Mouse (Mus musculus): Measurements from ENCODE around the gene Mrps24.

Mrps24 gene

DNA sequence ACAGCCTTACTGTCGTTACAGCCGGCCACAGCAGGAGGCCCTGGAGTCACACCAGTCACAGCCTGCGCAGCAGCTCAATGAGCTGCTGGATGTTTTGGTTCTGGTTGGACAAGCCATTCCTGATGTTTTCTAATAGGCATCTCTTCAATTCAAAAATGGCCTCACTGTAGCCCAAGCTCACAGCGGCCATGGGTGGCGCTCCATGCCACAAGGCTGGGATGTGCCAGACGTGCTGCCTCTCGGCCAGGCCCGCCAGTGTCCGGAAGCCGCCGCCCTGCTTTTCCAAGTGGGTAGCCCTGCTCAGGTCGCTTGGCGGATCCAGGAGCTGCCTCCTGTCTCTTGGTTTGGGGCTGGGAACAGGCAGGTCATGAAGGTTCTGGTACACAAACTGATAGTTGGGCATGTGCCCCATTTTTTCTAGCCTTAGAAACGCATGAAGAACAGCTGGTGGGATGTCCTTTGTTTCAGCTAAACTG is at the start of gene Mrps24:
Gene Mrps24, minus strand, starts transcription at position 51 of the 476 bp plus-strand sequence.
- DNase-seq (ENCODE audit: low read depth, low spot score), result no peak

DNA sequence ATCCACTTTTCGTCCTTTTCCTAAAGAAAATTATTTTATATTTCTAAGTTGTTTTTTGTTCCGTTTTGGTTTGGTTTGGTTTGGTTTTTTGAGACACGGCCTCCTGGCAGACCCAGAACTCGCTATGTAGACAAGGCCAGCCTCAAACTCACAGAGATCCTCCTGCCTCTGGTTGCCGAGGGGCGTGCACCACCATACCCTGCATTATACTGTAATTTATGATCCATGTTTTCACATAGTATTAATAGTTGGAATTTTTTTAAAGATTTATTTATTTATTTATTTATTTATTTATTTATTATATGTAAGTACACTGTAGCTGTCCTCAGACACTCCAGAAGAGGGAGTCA is 47.1 kb upstream of the Mrps24 start:
- DNase-seq (ENCODE audit: low read depth, low spot score), result no peak

GRCm38 (mm10) chr11:5761820-5762632 is 46.5 kb upstream of the Mrps24 start, which contains the start of gene Urgcp:
Urgcp (minus strand) TSS chr11:5762376.
- peak; percentile 92 for DNase-seq (ENCODE audit: low read depth, low spot score)

DNA sequence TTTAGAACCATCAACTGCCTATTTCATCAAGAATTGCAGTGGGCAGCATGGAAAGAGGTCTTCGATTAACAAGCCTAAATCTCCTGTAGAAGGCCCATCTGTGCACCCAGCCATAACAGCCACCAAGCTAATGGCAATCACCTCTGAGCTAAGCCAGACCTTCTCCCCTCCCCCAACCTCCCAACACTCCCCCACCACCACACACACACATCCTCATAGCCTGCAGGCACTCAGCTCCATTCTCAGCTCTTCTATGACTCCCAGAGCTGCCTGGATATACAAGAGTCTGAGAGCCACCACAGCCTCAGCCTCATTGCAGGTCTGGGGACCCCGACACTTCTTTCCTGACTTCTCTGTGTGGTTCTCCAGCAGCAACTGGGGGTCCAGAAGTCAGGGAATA is 38.3 kb upstream of the Mrps24 start:
- no peak for DNase-seq (ENCODE audit: low read depth, low spot score)

GRCm38 (mm10) chr11:5744951-5745350 is 29.5 kb upstream of the Mrps24 start:
- no peak for DNase-seq (ENCODE audit: low read depth, low spot score)

DNA sequence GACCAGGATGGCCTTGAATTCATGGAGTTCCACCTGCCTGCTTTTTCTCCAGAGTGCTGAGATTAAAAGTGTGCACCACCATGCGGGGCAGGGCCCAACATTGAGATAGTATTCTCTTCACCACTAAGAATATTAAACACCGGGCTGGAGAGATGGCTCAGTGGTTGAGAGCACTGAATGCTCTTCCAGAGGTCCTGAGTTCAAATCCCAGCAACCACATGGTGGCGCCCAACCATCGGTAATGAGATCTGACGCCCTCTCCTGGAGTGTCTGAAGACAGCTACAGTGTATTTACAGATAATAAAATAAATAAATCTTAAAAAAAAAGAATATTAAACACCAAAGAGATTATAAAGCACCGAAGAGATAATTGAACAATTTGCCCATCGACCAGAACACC is 26.6 kb upstream of the Mrps24 start:
- no peak for DNase-seq (ENCODE audit: low read depth, low spot score)

GRCm38 (mm10) chr11:5740965-5741627 is 25.6 kb upstream of the Mrps24 start:
- DNase-seq (ENCODE audit: low read depth, low spot score), result peak; percentile 48

- no peak for DNase-seq (ENCODE audit: low read depth, low spot score)
These were observed 25.1 kb upstream of the Mrps24 start for GRCm38 (mm10) chr11:5740599-5740964.

GRCm38 (mm10) chr11:5739846-5740245 is 24.4 kb upstream of the Mrps24 start:
- no peak for DNase-seq (ENCODE audit: low read depth, low spot score)

DNA sequence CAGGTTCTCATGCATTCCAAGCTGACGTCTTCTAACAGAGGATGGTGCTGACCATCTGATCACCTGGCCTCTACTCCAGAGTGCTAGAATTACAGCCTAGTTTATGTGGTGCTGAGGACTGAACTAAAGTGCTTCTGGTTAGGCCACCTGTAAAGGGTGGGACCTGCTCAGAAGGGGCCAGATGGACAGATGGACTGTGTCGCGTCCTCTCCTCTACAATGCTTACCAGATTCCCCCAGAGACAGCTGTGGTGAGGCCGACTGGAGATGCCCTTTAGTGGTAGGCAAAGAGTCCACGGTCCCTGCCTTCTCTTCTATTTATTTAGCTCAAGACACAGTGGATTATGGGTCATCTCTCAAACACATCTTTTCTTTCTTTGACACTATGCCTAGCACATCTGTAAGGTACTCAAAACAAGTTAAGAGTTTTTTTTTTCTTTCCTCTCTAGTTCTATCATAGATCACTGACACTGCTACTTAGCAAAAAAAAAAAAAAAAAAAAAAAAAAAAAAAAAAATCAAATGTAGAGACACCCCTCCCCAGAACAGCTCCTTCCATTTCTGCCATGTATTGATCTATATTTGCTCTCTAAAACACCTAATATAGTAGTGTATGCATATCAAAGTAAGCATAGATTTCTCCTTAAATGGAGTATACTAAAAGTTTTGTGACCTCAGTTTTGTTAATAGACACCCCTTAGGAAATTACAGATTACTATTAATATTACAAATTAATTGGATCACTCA is 23.6 kb upstream of the Mrps24 start:
- no peak for DNase-seq (ENCODE audit: low read depth, low spot score)

GRCm38 (mm10) chr11:5737137-5737536 is 21.7 kb upstream of the Mrps24 start:
- DNase-seq (ENCODE audit: low read depth, low spot score), result no peak

DNA sequence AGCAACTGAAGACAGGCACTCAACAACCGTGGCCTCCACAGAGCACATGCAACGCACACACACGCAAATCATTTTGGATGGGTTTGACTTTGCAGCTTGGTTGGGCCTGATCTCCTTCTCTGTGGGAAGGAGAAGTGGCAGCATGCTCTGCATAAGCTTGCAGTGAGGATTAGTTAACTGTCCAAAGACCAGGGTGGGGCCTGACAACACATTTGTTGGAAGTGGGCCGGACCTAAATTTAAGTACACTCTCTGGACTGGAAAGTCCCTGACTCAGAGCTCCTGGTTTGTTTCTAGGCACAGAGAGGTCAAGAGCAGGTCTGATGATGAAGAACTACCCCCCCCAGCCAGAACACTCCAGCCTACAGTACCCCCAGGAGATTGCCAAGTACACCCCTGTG is 18.8 kb upstream of the Mrps24 start:
- no peak for DNase-seq (ENCODE audit: low read depth, low spot score)

- no peak for DNase-seq (ENCODE audit: low read depth, low spot score)
These were observed 16.9 kb upstream of the Mrps24 start for GRCm38 (mm10) chr11:5732401-5732800.

DNA sequence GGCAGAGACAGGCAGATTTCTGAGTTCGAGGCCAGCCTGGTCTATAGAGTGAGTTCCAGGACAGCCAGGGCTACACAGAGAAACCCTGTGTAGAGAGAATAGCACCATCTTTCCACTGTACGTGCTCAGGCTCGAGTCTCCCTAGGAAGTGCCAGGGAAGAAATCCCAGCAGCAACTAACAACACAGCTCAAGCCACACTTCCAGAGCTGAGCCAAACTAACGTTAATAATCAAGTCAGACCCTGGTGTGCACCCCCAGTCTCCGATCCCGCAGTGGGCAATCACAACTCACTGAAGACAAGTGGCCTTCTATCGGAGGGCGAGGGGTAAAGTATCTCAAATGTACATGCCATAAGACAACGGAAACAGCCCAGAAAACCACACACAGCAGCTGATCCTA is 14.1 kb upstream of the Mrps24 start:
- DNase-seq (ENCODE audit: low read depth, low spot score), result no peak

DNA sequence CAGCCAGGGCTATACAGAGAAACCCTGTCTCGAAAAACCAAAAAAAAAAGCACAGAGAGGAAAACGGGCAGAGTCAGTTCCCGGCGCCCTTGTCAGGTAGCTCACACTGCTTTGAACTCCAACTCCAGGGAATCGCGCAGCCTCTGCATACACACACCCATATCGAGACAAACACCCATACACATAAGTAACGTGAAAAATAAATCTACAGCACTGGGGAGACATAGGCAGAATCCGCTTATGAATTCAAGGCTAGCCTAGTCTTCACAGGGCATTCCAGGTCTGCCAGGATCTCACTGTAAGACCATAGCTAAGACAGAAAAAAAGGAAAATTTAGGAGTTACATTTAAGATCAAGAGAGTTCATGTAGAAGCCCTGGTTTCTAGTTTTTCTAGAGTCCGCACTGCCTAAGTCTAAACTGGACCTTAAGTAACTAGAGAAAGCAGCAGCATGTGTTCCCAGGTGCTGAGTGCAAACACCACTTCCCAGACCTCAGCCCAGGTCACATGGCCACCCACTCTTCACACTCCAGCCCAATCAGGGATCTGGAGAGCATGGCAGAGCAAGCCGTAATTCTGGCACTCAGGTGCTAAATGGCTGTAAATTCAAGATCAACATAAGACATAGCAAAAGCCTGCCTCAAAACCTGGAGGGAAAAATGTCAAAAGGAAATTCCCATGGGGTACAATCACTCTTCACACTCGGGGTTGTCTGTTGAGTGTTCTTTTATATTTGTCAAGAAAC is 3.3 kb upstream of the Mrps24 start:
- no peak for DNase-seq (ENCODE audit: low read depth, low spot score)

DNA sequence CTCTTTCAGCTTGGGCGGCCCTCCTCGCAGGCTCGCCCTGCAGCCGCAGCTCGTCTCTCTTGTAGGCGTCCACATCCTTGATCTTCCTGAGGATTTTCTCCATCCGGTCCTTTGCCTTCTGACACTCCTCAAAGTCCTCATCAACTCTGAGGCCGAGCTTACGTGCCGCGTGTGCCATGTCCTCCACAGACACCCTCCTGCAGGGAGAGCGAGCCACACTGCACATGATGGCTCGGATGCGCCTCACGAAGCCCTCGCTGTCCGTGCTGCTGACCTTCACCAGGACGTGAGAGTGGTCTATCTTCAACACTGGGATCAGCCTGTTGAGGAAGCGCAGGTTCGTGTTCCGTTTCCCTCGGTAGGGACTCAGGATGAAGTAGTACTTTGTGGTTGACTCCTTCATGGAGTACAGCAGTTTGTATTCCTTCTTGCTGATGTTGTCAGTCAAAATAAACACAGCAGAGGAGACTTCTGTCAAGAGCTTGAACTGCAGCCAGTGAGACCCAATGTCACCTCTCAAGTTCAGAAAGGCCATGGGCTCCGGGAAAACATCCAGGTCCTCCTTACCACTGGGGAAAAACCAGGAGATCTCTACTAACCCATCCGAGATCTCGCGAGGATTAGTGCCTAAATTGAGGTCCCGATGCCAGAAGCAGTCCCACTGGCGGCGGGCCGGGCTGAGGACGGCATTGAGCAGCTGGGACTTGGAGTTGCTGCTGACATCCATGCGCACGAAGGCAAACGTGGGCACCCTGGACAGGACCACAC is 1.6 kb upstream of the Mrps24 start:
- no peak for DNase-seq (ENCODE audit: low read depth, low spot score)

DNA sequence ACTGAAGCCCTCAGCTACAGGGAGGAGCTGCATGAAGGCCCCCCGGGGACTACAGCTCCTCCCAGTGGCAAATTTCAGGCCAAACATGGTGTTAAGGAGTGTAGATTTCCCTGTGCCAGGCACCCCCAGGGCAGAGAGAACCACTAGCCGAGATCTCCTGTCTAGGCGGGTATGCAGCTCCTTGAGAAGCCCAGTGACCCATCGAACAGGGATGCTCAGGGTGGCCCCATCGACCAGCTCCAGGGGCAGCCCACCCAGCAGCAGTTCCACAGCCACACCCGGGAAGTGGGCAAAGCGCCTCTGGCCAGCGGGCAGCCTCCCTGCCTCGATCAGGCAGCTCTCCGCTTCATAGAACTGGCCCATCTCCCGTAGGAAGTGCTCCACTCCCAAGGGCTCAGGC is 766 bp upstream of the Mrps24 start:
- DNase-seq (ENCODE audit: low read depth, low spot score), result no peak

DNA sequence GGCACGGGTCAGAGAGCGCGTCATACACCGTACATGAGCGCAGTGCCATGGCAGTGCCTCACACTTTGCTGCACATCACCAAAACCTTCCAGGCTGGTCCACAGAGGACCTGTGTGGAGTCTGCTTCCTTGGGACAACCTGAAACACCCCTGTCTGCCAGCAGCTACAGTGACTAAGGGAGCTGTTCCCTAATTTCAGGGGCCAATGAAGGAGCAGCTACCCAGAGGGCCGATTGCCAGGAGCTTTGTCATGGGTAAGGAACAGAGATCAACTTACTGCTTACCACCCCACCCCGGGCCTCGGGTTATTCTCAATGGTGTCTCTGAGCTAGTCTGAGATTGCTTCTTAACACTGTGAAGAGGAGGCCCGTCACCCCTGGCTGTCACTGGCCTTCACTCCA is 301 bp downstream of the Mrps24 start:
- DNase-seq (ENCODE audit: low read depth, low spot score), result no peak

DNA sequence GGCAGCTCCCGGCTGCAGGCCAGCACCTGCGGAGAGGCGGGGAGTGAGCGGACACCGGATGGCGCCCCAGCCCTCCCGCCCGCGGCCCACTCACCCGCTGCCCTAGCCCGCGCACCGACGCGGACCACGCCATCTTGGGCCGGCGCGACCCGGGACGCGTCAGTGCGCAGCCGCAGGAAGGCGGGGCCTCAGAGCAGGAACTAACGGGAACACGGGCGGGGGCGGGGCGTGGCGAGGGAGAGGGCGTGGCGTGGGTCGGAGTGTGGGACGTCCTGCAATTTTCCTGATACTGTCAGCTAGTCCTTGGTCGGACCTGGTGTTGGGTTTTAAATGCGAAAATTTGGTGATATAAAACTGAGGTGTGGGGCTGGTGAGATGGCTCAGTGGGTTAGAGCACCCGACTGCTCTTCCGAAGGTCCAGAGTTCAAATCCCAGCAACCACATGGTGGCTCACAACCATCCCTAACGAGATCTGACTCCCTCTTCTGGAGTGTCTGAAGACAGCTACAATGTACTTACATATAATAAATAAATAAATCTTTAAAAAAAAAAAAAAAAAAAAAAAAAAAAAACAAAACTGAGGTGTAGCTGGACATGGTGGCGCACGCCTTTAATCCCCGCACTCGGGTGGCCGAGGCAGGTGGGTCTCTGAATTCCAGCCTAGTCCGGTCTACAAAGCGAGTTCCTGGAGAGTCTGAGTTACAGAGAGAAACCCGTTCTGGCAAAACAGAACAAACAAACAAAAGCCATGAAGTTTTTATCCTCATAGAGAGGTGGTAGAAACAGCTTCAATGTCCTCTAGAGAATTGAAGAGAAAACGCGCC is 7.7 kb downstream of the Mrps24 start:
- peak; percentile 55 for DNase-seq (ENCODE audit: low read depth, low spot score)

DNA sequence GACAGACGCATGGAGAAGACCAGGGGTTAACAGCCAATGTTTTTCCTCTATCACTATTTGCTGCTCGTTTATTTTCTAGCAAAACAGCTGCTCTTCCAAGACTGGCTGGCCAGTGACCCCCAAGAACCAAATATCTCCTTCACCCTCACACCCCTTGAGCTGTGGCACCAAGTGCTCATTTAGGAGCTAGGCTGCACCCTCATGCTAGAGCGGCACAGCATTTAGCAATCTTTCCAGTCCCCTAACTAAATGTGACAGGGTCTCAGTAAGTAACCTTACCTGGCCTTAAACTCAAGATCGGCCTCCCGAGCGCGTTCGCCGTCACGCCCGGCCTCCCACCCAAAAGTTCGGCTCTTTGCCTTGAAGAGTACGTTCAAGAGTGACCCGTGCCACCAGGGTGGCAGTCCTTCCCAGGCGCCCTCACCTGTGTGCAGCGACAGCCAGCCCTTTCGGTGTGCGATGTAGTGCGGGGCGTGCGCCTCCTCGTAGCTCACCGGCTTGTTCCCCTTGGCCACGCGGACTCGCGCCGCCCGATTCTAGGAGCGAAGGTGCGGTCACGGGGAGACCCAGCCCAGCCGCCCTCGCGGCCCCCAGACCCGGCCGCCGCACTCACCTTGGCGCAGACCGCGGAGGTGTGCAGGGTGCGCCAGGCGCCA is 8.5 kb downstream of the Mrps24 start:
- DNase-seq (ENCODE audit: low read depth, low spot score), result no peak

All from telencephalon, adult 2 months (tissue).